Mouse (Mus musculus) C2C12 (cell line): ENCODE data around the gene Kdm2b.

ENCODE experiments used
- CEBPB ChIP-seq: IDR thresholded peaks from one replicate; pipeline ENCODE4 v1.6.1; 2011; ENCODE audit warnings: low read depth, mild to moderate bottlenecking, control low read depth, moderate library complexity
- CTCF ChIP-seq: IDR thresholded peaks from one replicate; pipeline ENCODE4 v1.5.1; 2011; ENCODE audit not compliant: control insufficient read depth, insufficient read depth, insufficient read length
- FOSL1 ChIP-seq: IDR thresholded peaks from one replicate; pipeline ENCODE4 v1.8.0; 2011; ENCODE audit warnings: mild to moderate bottlenecking, low read length; ENCODE audit not compliant: poor library complexity, insufficient read depth, severe bottlenecking
- MAX ChIP-seq: IDR thresholded peaks from one replicate; pipeline ENCODE4 v1.6.1; 2011; ENCODE audit warnings: mild to moderate bottlenecking, control low read depth
- MYOD1 ChIP-seq: IDR thresholded peaks from one replicate; pipeline ENCODE4 v1.6.1; 2011; ENCODE audit warnings: low read depth; ENCODE audit not compliant: control insufficient read depth, insufficient read length
- MYOG ChIP-seq: IDR thresholded peaks from one replicate; pipeline ENCODE4 v1.6.1; 2011; ENCODE audit not compliant: control insufficient read depth, insufficient read length; ENCODE audit errors: extremely low read depth
- USF1 ChIP-seq: IDR thresholded peaks from one replicate; pipeline ENCODE4 v1.6.1; 2011; ENCODE audit warnings: low read depth, mild to moderate bottlenecking, control low read depth, moderate library complexity

GRCm38 (mm10) chr5:122950329-122950953, 39.2 kb downstream of the Kdm2b start:
- no peak for TF ChIP-seq MYOG
- TF ChIP-seq USF1, result no peak
- no peak for TF ChIP-seq CTCF
- TF ChIP-seq MAX, result no peak
- TF ChIP-seq MYOD1, result no peak
- no peak for TF ChIP-seq CEBPB
- TF ChIP-seq FOSL1, result no peak
